Mouse (Mus musculus) embryonic stem cell, embryonic (primary cell): ENCODE measurements around the gene H2al1f.

Source experiments
- CTCF ChIA-PET, 4 experiments: fragments of 300-600 bp in 2 of 4; fragments of 350-600 bp in 2 of 4; sonication (Branson Sonifier 250); formaldehyde crosslinking; loops; one replicate each; lab custom pipeline; 2022; ENCODE audit warnings: inconsistent platforms in 2 of 4; lab: Charles Lee
- POLR2A ChIA-PET, 4 experiments: fragments of 300-600 bp in 2 of 4; fragments of 350-600 bp in 2 of 4; sonication (Branson Sonifier 250); formaldehyde crosslinking; loops; one replicate each; lab custom pipeline; 2022; ENCODE audit warnings: antibody characterized with exemption in 4 of 4, inconsistent platforms in 1 of 4; lab: Charles Lee

Gene H2al1f

GRCm38 (mm10) chrX:11361261-11361660, 46.3 kb downstream of the H2al1f start:
- CTCF ChIA-PET: no interaction called here
- POLR2A ChIA-PET: no interaction called here

- POLR2A ChIA-PET: no interaction called here
- CTCF ChIA-PET: interaction anchor here in 1 of 4 experiments (0.7 kb wide), 1 partner anchor 816 kb away, joined by 9 read pairs; no protein-coding TSS in a partner anchor
These were observed 48.9 kb downstream of the H2al1f start for GRCm38 (mm10) chrX:11363890-11364289.
